Mouse (Mus musculus): ENCODE measurements around the gene Ddias. TPM values are rescaled to one million over a fixed set of nuclear protein-coding genes. Genes with fewer than 3 reads are reported as not detected.

Ddias gene
- polyA plus RNA-seq, 1 experiment from 2014 or later, result 7.5 TPM

DNA sequence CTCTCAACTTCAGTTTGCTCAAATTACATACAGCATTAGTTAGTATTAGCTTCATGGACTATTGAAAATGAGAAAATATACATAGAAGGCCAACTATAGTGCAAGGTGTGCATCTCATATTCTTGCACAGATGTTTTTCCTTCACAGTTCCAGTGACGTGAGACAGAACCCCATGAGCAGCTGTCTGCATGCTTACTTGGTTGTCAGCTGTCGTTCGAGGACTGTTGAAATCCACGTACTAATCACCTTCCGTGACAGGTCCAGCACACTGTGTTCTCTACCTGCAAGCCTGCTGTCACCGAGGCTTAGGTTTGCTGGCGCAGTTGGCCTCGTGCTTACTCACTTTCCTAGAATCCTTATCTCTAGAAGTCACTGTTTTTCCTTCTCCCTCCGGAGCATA is 56.2 kb downstream of the Ddias start:
- ATAC-seq (replicated peaks), result no peak
- WGBS, result 87% methylated on average over 9 of the region's 9 CpGs

DNA sequence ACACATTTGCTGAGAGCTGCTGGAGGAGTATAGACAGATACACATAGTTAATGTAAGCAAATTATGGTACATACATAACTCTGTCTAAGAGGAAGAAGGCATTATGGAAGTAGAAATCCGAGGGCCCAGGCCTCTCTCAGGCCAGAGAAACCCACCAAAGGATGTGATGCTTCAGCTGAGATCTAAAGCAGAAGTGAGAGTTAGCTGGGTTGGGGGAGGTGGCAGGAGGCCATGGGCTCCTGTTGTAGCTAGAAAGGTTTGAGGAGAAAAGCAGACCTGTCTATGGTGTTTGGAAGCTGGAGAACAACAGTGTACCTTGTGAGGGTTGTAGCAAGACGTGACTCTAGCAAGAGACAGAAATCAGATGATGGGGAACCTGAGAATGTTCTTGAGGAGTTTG is 56.8 kb downstream of the Ddias start:
- 81% methylated on average over 2 of the region's 2 CpGs for WGBS
- no peaks in the 10 kb centered on the region for H3K9me3 ChIP-seq
- 0 out of 2 replicates have a peak, but pooled peaks cover 3% of the 10 kb centered on the region for H3K4me1 ChIP-seq
- no peak overlapping the region for H3K27ac ChIP-seq (replicated peaks)
- no peak for ATAC-seq (replicated peaks)
- H3K36me3 ChIP-seq, result no peaks in the 10 kb centered on the region
- H3K9ac ChIP-seq (replicated peaks), result no peak overlapping the region
- H3K4me2 ChIP-seq (replicated peaks), result no peak overlapping the region
- H3K4me3 ChIP-seq, result no peak overlapping the region
- H3K27me3 ChIP-seq, result no peaks in the 10 kb centered on the region

More for the DNA sequence above, 56.2 kb downstream of the Ddias start:
- Histone ChIP-seq H3K4me1 (0 out of 2 replicates have a peak, but pooled peaks cover 3% of the 10 kb centered on the region), H3K27ac (replicated peaks) (no peak overlapping the region), H3K9me3 (no peaks in the 10 kb centered on the region), H3K27me3 (no peaks in the 10 kb centered on the region), H3K36me3 (no peaks in the 10 kb centered on the region), H3K4me3 (no peak overlapping the region), H3K4me2 (replicated peaks) (no peak overlapping the region), H3K9ac (replicated peaks) (no peak overlapping the region)

DNA sequence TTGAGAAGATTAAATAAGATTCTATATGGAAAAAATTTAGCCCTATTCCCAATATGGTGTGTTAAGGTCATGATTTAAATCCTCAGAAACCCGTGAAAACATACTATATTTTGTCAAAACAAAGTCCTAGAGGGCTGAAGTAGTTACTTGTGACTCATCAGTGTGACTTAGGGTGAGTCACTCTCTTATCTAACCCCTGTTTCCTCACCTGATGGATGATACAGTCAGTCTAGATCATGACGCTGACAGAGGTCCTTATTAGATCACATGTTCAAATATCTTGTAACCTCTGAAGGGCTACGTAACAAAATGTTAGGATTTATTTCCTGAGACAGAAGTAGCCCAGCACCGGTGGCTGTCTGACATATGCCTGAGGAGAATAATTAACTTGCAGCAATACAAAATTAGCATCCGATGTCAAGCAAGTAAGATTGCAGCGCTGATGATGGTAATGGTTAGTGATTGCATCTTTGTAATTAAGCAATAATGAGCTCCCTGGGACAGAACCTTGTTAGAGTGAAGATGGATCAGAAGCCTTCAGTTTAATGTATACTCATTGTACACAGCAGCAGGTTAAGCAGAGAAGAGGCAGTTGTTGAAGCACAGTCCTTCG is 62.3 kb downstream of the Ddias start:
- Histone ChIP-seq H3K27me3 (no peaks in the 10 kb centered on the region), H3K36me3 (no peaks in the 10 kb centered on the region), H3K27ac (replicated peaks) (no peak overlapping the region), H3K4me3 (no peak overlapping the region), H3K4me2 (replicated peaks) (no peak overlapping the region), H3K9ac (replicated peaks) (no peak overlapping the region), H3K9me3 (no peaks in the 10 kb centered on the region), H3K4me1 (peaks cover 2% of the 10 kb centered on the region)
- 66% methylated on average over 7 of the region's 7 CpGs for WGBS
- ATAC-seq (replicated peaks), result no peak

Other genes with a start within 250 kb of the Ddias start
- gene Ankrd42, start 237.1 kb downstream of the Ddias start, polyA plus RNA-seq (2015; fragmentation: Nextera tagmentation; extraction: Ambion mirVana), result 16.1 and 17.2 TPM in 2 replicates
- 24.0 and 24.1 TPM in 2 replicates for gene Pcf11, start 204.3 kb downstream of the Ddias start, polyA plus RNA-seq (2015; fragmentation: Nextera tagmentation; extraction: Ambion mirVana)
- 19.8 and 20.7 TPM in 2 replicates for gene Rab30, start 132.6 kb downstream of the Ddias start, polyA plus RNA-seq (2015; fragmentation: Nextera tagmentation; extraction: Ambion mirVana)
- 16.6 and 17.4 TPM in 2 replicates for gene Prcp, start 223 bp upstream of the Ddias start, polyA plus RNA-seq (2015; fragmentation: Nextera tagmentation; extraction: Ambion mirVana)
- gene Fam181b, start 205.6 kb upstream of the Ddias start, polyA plus RNA-seq (2015; fragmentation: Nextera tagmentation; extraction: Ambion mirVana), result 33.6 and 35.6 TPM in 2 replicates